16 mouse cellular contexts compared by ENCODE assay signal in genomic region chr9:40808907-40809280, GRCm38 (mm10). TPM values are rescaled to one million over a fixed set of nuclear protein-coding genes. Genes with fewer than 3 reads are reported as not detected.
DNase-seq lines count a peak whose midpoint lies in the region; ATAC-seq and TF ChIP-seq lines count a peak whose summit lies in the region.
"Had no signal": no experiment of that assay in that cellular context is flagged by ENCODE, and none has a peak within 500 bp of the region (broad histone marks: within the 10 kb centered on the region; RNA-seq: fewer than 3 reads in every experiment).

No protein-coding gene starts in this region.

- H3K27ac ChIP-seq in forebrain, embryonic 10.5 days, result 0 out of 2 replicates have a peak overlapping the region, but pooled peaks have one; percentile 15
- no peak overlapping the region for H3K27ac ChIP-seq in forebrain, embryonic 16.5 days (ENCODE audit: low read length)
- H3K27ac ChIP-seq in embryonic fibroblast, embryonic 13.5 days (ENCODE audit: insufficient read depth, low read length), result 0 out of 2 replicates have a peak overlapping the region, but pooled peaks have one; percentile 37
- H3K27ac ChIP-seq in hindbrain, embryonic 13.5 days, result peak overlapping the region; percentile 80
- peak overlapping the region; percentile 51 for H3K27ac ChIP-seq in midbrain, embryonic 15.5 days
- H3K27ac ChIP-seq: liver, embryonic 14.5 days had no signal

- TF ChIP-seq CTCF in embryonic fibroblast, embryonic 13.5 days (IDR thresholded peaks at IDR 0.05; ENCODE audit: borderline replicate concordance, insufficient read depth, low read length), result no peak

- H3K4me1 ChIP-seq in forebrain, embryonic 10.5 days, result peaks cover 53% of the 10 kb centered on the region
- peaks cover 40% of the 10 kb centered on the region for H3K4me1 ChIP-seq in forebrain, embryonic 16.5 days (replicated peaks; ENCODE audit: control insufficient read depth, insufficient read depth, low read length)
- H3K4me1 ChIP-seq in embryonic fibroblast, embryonic 13.5 days (ENCODE audit: control insufficient read depth, insufficient read depth, low read length), result peaks cover 9% of the 10 kb centered on the region; the same call in 1 of the 2 replicates
- peaks cover 57% of the 10 kb centered on the region for H3K4me1 ChIP-seq in hindbrain, embryonic 13.5 days (replicated peaks)
- peaks cover 53% of the 10 kb centered on the region for H3K4me1 ChIP-seq in midbrain, embryonic 15.5 days

- ATAC-seq in forebrain, embryonic 16.5 days, result no peak
- no peak for ATAC-seq in hindbrain, embryonic 13.5 days (ENCODE audit: low FRiP score)
- 0 out of 2 replicates have a peak, but pooled peaks have one; percentile 15 for ATAC-seq in midbrain, embryonic 15.5 days (replicated peaks)
- no peak for ATAC-seq in frontal cortex, adult (ENCODE audit: low TSS enrichment)
- ATAC-seq in inflammation-experienced regulatory T-cells, adult 6 months, result no peak

- WGBS in forebrain, embryonic 10.5 days, result 51% methylated on average over 8 of the region's 8 CpGs
- WGBS in forebrain, embryonic 16.5 days, result 26% methylated on average over 7 of the region's 8 CpGs
- 30% methylated on average over 8 of the region's 8 CpGs for WGBS in hindbrain, embryonic 13.5 days
- WGBS in midbrain, embryonic 15.5 days, result 31% methylated on average over 8 of the region's 8 CpGs

- no peak overlapping the region; the same call in 1 of the 2 replicates for H3K4me3 ChIP-seq in forebrain, embryonic 10.5 days
- no peak overlapping the region for H3K4me3 ChIP-seq in forebrain, embryonic 16.5 days (replicated peaks; ENCODE audit: low read length)
- H3K4me3 ChIP-seq in embryonic fibroblast, embryonic 13.5 days (ENCODE audit: insufficient read depth, low read length), result no peak overlapping the region
- no peak overlapping the region for H3K4me3 ChIP-seq in hindbrain, embryonic 13.5 days
- H3K4me3 ChIP-seq in midbrain, embryonic 15.5 days, result no peak overlapping the region
- H3K4me3 ChIP-seq: layer of hippocampus, adult 2 months had no signal

- H3K36me3 ChIP-seq in forebrain, embryonic 10.5 days (replicated peaks), result peaks cover 40% of the 10 kb centered on the region
- H3K36me3 ChIP-seq in forebrain, embryonic 16.5 days (ENCODE audit: control insufficient read depth, insufficient read depth), result peaks cover 24% of the 10 kb centered on the region
- H3K36me3 ChIP-seq in hindbrain, embryonic 13.5 days, result peaks cover 35% of the 10 kb centered on the region
- H3K36me3 ChIP-seq in midbrain, embryonic 15.5 days (replicated peaks), result peaks cover 14% of the 10 kb centered on the region; the same call in 1 of the 2 replicates

- no peak overlapping the region for H3K4me2 ChIP-seq in forebrain, embryonic 16.5 days (ENCODE audit: low read length)
- 0 out of 2 replicates have a peak overlapping the region, but pooled peaks have one; percentile 19 for H3K4me2 ChIP-seq in hindbrain, embryonic 13.5 days
- H3K4me2 ChIP-seq in midbrain, embryonic 15.5 days, result no peak overlapping the region
- H3K4me2 ChIP-seq: heart, embryonic 11.5 days had no signal

- no peak for TF ChIP-seq POLR2A in embryonic fibroblast, embryonic 13.5 days (IDR thresholded peaks at IDR 0.05; ENCODE audit: low read depth, low read length)

- no peak overlapping the region for H3K9ac ChIP-seq in forebrain, embryonic 16.5 days (replicated peaks; ENCODE audit: low read depth, low read length)
- peak overlapping the region; percentile 53; the same call in 1 of the 2 replicates for H3K9ac ChIP-seq in hindbrain, embryonic 13.5 days
- H3K9ac ChIP-seq in midbrain, embryonic 15.5 days, result peak overlapping the region; percentile 9; the same call in 1 of the 2 replicates
- H3K9ac ChIP-seq: liver, embryonic 14.5 days had no signal

- DNase-seq in forebrain, embryonic 10.5 days (ENCODE audit: extremely low spot score, low spot score), result no peak
- DNase-seq in urinary bladder, postnatal 36 days (ENCODE audit: low spot score in 2 of 2), result no peak
- DNase-seq: cerebellum, adult 11-12 months; gastrocnemius, postnatal 36 days; kidney, adult 9 months; lung, postnatal 4 days; thymus, postnatal 36 days had no signal

- no peaks in the 10 kb centered on the region for H3K9me3 ChIP-seq in forebrain, embryonic 10.5 days
- no peaks in the 10 kb centered on the region for H3K9me3 ChIP-seq in forebrain, embryonic 16.5 days (ENCODE audit: control insufficient read depth, low read length)
- H3K9me3 ChIP-seq in hindbrain, embryonic 13.5 days, result no peaks in the 10 kb centered on the region
- no peaks in the 10 kb centered on the region for H3K9me3 ChIP-seq in midbrain, embryonic 15.5 days

- H3K27me3 ChIP-seq in forebrain, embryonic 10.5 days (ENCODE audit: poor library complexity, severe bottlenecking), result no peaks in the 10 kb centered on the region
- H3K27me3 ChIP-seq in forebrain, embryonic 16.5 days (replicated peaks; ENCODE audit: control insufficient read depth, insufficient read depth, low read length), result no peaks in the 10 kb centered on the region
- no peaks in the 10 kb centered on the region for H3K27me3 ChIP-seq in hindbrain, embryonic 13.5 days
- H3K27me3 ChIP-seq in midbrain, embryonic 15.5 days (replicated peaks), result no peaks in the 10 kb centered on the region

RNA-seq across cellular contexts. Expression of gene Hspa8, which starts 8.1 kb away (rescaled TPM):
- polyA plus RNA-seq in forebrain, embryonic 10.5 days (2016; fragmentation: Nextera tagmentation; extraction: Ambion mirVana), result 3,411 and 3,929 TPM in 2 replicates
- polyA plus RNA-seq in forebrain, embryonic 16.5 days (2015; fragmentation: Nextera tagmentation; extraction: Ambion mirVana), result 3,453 and 3,528 TPM in 2 replicates
- polyA plus RNA-seq in embryonic fibroblast, embryonic 13.5 days (2011; ENCODE audit: insufficient read length, low read depth, missing spikeins), result 2,507 and 2,625 TPM in 2 replicates
- 2,762 and 2,865 TPM in 2 replicates for polyA plus RNA-seq in hindbrain, embryonic 13.5 days (2015; fragmentation: Nextera tagmentation; extraction: Ambion mirVana)
- 3,196 and 3,218 TPM in 2 replicates for polyA plus RNA-seq in midbrain, embryonic 15.5 days (2015; fragmentation: Nextera tagmentation; extraction: Ambion mirVana)
- polyA plus RNA-seq in inflammation-experienced regulatory T-cells, adult 6 months (2017; shearing (Covaris generic)), result 1,000 to 10,000 TPM; 2,551 to 3,273 (median 2,898) TPM
